Mouse (Mus musculus) brain, embryonic 14.5 days (tissue): ENCODE results near the gene Zfp30.

Source experiments
- CTCF ChIP-seq: fragments of 200-500 bp; IDR thresholded peaks from 2 replicates; pipeline ENCODE4 v1.5.1; 2012; ENCODE audit warnings: inconsistent platforms, mild to moderate bottlenecking, moderate library complexity, borderline replicate concordance; ENCODE audit not compliant: insufficient read depth, insufficient read length; ENCODE audit errors: extremely low read depth
- POLR2A ChIP-seq: fragments of 200-500 bp; IDR thresholded peaks from 2 replicates; pipeline ENCODE4 v1.6.1; 2012; ENCODE audit warnings: mild to moderate bottlenecking, inconsistent platforms, borderline replicate concordance; ENCODE audit not compliant: poor library complexity, insufficient read depth, insufficient read length, severe bottlenecking; ENCODE audit errors: extremely low read depth

DNA sequence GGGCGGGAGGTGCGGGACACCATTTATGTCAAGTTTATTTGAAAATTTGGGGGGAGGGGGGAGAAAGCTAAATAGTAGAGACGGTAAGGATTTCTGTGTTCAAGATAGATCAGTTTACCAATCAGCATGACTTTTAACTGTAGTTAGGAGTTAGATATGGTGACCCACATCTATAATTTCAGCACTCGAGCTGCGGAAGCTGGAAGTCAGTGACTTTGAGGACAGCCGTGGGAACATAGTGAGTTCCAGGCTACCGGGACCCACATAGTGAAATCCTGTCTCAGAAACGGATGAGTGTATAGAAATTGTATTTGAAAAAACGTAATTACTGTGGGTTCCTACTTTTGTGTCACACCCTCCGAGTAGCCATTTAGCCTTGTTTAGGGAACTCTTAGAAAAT is 14.8 kb upstream of the Zfp30 start:
- TF ChIP-seq CTCF (no peak), POLR2A (no peak)
